Mouse (Mus musculus) liver, postnatal 0 days (tissue): ENCODE measurements around the gene Tmcc3. TPM values are rescaled to one million over a fixed set of nuclear protein-coding genes. Genes with fewer than 3 reads are reported as not detected.

Experiments used
- ATAC-seq: fragments of 200-750 bp; cut with Nextera tagmentation; 2 replicates; pipeline ENCODE4 v1.8.0; 2017; ENCODE audit warnings: mild to moderate bottlenecking, moderate library complexity
- DNase-seq: peaks from one replicate; pipeline ENCODE4 v3.0.0-alpha.2; 2016
- H3K27ac ChIP-seq: fragments of 300-500 bp; sonication (generic); 2 replicates; pipeline ENCODE4 v1.5.1; 2014; ENCODE audit warnings: antibody characterized with exemption, moderate library complexity, mild to moderate bottlenecking, low read depth
- H3K27me3 ChIP-seq: fragments of 300-500 bp; sonication (generic); 2 replicates; pipeline ENCODE4 v1.6.1; 2014; ENCODE audit warnings: low read length, control low read depth, mixed read lengths; ENCODE audit not compliant: insufficient read depth
- H3K36me3 ChIP-seq: fragments of 300-500 bp; sonication (generic); replicated peaks from 2 replicates; pipeline ENCODE4 v1.6.1; 2014; ENCODE audit warnings: mild to moderate bottlenecking, control low read depth, low read length, moderate library complexity, mixed read lengths; ENCODE audit not compliant: insufficient read depth
- H3K4me1 ChIP-seq: fragments of 300-500 bp; sonication (generic); 2 replicates; pipeline ENCODE4 v1.6.1; 2014; ENCODE audit warnings: antibody characterized with exemption, mild to moderate bottlenecking, control low read depth; ENCODE audit not compliant: insufficient read depth
- H3K4me2 ChIP-seq: fragments of 300-500 bp; sonication (generic); 2 replicates; pipeline ENCODE4 v1.6.1; 2014; ENCODE audit warnings: low read depth, mild to moderate bottlenecking, low read length, moderate library complexity, mixed read lengths
- H3K4me3 ChIP-seq: fragments of 300-500 bp; sonication (generic); 2 replicates; pipeline ENCODE4 v1.5.1; 2014; ENCODE audit warnings: low read depth, low read length
- H3K9ac ChIP-seq: fragments of 300-500 bp; sonication (generic); replicated peaks from 2 replicates; pipeline ENCODE4 v1.6.1; 2014; ENCODE audit warnings: mild to moderate bottlenecking, moderate library complexity
- H3K9me3 ChIP-seq: fragments of 300-500 bp; sonication (generic); 2 replicates; pipeline ENCODE4 v1.6.1; 2016; ENCODE audit warnings: mild to moderate bottlenecking, control low read depth, low read length, mixed read lengths
- CTCF ChIP-seq: sonication (generic); IDR thresholded peaks from 2 replicates; pipeline ENCODE4 v1.5.1; 2016; ENCODE audit warnings: antibody characterized with exemption, low read depth
- EP300 ChIP-seq: IDR thresholded peaks from 2 replicates; pipeline ENCODE4 v1.6.1; 2016; ENCODE audit warnings: antibody characterized with exemption, low read depth, mild to moderate bottlenecking
- WGBS: fragments of 180-500 bp; shearing (Covaris S2); extraction: QIAGEN DNeasy Blood & Tissue Kit; methylation state at CpG from one replicate; pipeline ENCODE4 v1.1.7; 2014; ENCODE audit not compliant: insufficient replicate concordance; 5-methylcytosine and 5-hydroxymethylcytosine counted together
- polyA plus RNA-seq: library from polyadenylated mRNA; unstranded; fragments of >200 nt; fragmentation: Nextera tagmentation; extraction: Ambion mirVana; gene quantifications from 2 replicates; pipeline ENCODE4 v1.2.1, GENCODE M21; 2015

Gene Tmcc3
- polyA plus RNA-seq, 1 experiment from 2014 or later, result 6.6 TPM

DNA sequence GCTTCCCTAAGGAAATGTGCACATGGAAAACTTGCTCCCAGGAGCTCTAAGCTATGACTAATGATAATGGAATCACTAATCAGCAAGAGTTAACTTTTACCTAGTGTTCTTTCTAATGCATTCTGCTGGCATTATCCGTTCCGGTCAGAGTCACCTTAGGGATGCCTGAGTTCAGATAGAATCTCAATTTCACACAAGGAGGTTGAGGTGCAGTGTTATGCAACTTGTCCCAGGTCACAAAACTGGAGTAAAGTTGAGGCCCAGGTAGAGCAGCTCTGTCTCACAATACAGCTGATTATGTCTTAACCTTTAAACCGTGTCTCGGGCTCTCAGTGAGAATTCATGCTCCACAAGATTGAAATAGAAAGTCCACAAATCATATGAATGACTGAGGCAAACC, 177.8 kb downstream of the Tmcc3 start:
- no peak overlapping the region for H3K9ac ChIP-seq
- no peak for TF ChIP-seq EP300
- WGBS, result 87% methylated on average over 4 of the region's 4 CpGs
- no peak overlapping the region for H3K4me3 ChIP-seq
- H3K4me2 ChIP-seq, result no peak overlapping the region
- ATAC-seq (no peak), DNase-seq (no peak)
- no peaks in the 10 kb centered on the region for H3K27me3 ChIP-seq
- no peaks in the 10 kb centered on the region for H3K4me1 ChIP-seq
- no peaks in the 10 kb centered on the region for H3K9me3 ChIP-seq
- no peaks in the 10 kb centered on the region for H3K36me3 ChIP-seq
- no peak overlapping the region for H3K27ac ChIP-seq

DNA sequence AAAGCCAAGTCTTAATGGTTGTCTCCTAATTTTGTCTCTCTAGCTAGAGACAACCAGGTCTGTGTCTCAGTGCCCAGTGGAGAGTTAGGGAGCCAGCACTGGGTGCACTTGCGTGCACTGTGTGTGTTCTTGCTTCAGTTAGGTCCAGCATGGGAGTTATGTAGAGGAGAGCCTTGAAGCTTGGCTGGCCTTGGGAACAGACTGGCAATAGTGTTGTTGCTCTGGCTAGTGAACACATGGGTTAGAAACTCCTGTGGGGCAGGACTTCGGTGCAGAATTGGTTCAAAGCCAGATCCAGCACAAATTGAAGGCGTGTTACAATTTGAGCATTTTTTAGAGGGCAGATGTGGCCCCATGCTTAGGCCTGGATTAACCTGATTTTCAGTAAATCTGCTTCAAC, 179.3 kb downstream of the Tmcc3 start:
- ATAC-seq (no peak), DNase-seq (no peak)
- 89% methylated on average over 3 of the region's 3 CpGs for WGBS
- Histone ChIP-seq H3K4me3 (no peak overlapping the region), H3K27me3 (no peaks in the 10 kb centered on the region), H3K9me3 (no peaks in the 10 kb centered on the region), H3K27ac (no peak overlapping the region), H3K36me3 (no peaks in the 10 kb centered on the region), H3K9ac (no peak overlapping the region), H3K4me2 (no peak overlapping the region), H3K4me1 (no peaks in the 10 kb centered on the region)
- TF ChIP-seq CTCF (no peak), EP300 (no peak)

DNA sequence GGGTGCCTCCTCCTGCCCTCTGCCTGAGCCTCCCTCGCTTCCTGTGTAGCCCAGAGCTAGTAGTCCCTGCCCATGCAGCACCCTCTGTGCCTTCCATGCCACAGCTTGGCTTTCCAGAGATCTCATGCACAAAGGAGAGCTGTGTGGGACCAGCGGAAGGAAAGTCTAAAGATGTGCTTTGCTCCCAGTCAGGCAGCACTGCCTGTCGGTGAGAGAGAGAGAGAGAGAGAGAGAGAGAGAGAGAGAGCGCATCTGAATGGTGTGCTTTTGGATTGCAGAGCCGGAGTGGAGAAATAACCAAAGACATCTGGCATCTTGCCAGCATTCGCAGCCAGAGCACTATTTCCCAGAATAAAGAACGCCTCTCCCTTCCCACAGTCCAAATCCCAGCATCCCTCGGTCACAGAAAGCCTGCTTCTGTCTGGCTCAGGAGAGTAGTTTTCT, 182.7 kb downstream of the Tmcc3 start:
- TF ChIP-seq EP300 (no peak), CTCF (no peak)

DNA sequence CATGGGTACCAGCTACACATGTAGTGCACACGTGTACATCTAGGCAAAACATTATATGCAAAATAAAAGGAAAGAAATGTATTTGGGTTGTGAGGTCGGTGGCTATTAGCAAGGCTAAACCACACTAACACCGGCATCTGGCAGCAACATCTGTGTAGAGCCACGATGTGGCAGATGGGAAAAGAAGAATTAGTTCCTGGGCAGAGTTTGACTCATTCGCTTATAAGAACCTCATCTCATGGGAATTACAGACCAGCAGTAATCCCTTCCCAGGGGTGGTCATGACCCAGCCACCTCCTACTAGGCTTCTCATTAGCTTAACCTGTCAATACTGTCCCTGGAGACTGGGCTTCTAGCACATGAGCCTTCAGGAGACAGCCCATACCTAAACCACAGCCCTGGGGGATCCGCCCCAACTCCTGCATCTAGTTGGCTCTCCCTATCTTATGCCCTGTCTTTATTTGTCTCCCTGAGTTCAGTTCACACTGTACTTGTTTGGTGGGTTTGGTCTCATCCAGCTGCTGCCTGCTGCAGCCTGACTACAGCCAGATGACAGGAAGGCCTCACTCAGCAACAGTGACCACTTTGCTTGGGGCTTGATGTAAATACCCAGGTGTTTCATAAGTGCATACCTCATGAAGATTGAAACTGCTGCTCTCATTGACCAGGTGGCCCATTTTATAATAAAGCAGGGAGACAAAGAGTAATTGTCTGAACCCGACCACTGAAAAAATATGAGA, 183.9 kb downstream of the Tmcc3 start:
- TF ChIP-seq EP300, result no peak
- no peak for TF ChIP-seq CTCF
- no peaks in the 10 kb centered on the region for H3K36me3 ChIP-seq
- no peak overlapping the region for H3K4me2 ChIP-seq
- ATAC-seq (no peak), DNase-seq (no peak)
- WGBS, result 74% methylated on average over 7 of the region's 7 CpGs
- no peaks in the 10 kb centered on the region for H3K4me1 ChIP-seq
- H3K4me3 ChIP-seq, result no peak overlapping the region
- no peak overlapping the region for H3K9ac ChIP-seq
- H3K27ac ChIP-seq, result no peak overlapping the region
- no peaks in the 10 kb centered on the region for H3K27me3 ChIP-seq
- H3K9me3 ChIP-seq, result no peaks in the 10 kb centered on the region

More for the DNA sequence above, 182.7 kb downstream of the Tmcc3 start:
- Histone ChIP-seq H3K27me3 (no peaks in the 10 kb centered on the region), H3K36me3 (no peaks in the 10 kb centered on the region), H3K4me1 (no peaks in the 10 kb centered on the region), H3K27ac (no peak overlapping the region), H3K9me3 (no peaks in the 10 kb centered on the region), H3K9ac (no peak overlapping the region), H3K4me2 (no peak overlapping the region), H3K4me3 (no peak overlapping the region)
- 54% methylated on average over 8 of the region's 8 CpGs for WGBS
- ATAC-seq (no peak), DNase-seq (peak; percentile 32)

DNA sequence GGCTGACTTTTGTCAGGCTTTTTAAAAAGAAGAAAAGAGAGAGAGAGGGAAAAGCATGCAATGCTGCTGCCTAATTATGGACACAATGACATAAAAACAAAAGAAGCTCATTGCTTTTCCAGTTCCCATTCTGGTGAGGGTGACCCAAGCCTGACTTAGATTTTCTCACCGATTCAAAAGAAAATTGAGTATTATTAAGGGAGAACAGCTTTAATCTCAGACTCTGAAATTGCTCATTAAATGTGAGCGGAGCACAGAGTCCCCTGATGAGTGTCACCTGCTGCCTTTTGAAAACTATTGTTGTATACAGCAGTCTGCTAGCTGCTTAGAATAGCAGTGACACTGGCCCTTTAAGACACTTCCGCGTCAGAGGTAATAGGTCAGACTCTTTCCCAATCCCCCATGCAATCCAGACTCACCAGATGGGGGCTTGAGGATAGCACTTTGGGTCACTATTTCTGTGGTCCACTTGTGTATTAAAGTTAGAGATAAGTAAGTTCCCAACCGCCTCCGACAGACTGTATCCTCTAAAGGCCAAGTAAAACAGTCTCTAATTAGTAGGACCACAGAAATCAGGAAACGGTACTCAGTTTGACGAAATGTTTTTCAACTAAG, 185.2 kb downstream of the Tmcc3 start:
- H3K4me1 ChIP-seq, result no peaks in the 10 kb centered on the region
- no peaks in the 10 kb centered on the region for H3K9me3 ChIP-seq
- H3K27me3 ChIP-seq, result no peaks in the 10 kb centered on the region
- DNase-seq, result no peak
- TF ChIP-seq EP300 (no peak), CTCF (no peak)
- WGBS, result 72% methylated on average over 8 of the region's 8 CpGs
- no peak overlapping the region for H3K4me2 ChIP-seq
- no peaks in the 10 kb centered on the region for H3K36me3 ChIP-seq
- no peak overlapping the region for H3K9ac ChIP-seq
- no peak overlapping the region for H3K27ac ChIP-seq
- H3K4me3 ChIP-seq, result no peak overlapping the region
- ATAC-seq, result no peak

DNA sequence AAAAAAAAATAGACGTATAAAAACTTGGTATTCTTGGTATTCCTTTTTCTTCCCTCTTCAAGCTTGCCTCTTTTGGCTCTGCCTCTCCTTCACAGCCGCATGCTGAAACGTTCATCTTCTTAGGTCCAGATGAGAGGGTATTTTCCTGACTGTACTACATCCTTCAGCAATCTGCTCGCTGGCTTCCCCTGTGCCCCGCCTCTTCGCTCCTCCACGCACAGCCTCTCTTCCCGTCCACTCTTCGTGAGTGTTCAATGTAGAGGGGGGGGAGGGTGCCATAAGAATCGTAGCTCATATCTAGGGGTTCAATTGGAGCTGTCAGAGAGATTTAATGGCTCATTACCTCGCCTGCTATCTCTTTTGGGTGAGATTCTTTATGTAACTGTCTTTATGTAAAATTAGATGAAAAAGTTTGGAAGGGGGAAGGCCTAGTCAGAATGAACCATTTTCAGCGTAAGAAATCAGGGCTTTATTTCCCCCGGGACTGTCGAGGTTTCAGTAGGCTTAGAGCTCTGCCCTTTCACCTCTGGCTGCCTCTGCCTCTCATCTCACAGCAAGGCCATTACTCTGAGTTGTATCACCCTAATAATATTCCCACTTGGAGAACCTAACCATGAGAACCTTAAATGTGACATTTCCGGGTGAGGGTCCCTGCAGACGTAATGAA, 188.6 kb downstream of the Tmcc3 start:
- no peak for DNase-seq
- TF ChIP-seq CTCF (no peak), EP300 (no peak)
- no peaks in the 10 kb centered on the region for H3K4me1 ChIP-seq
- 64% methylated on average over 16 of the region's 16 CpGs for WGBS
- H3K27me3 ChIP-seq, result no peaks in the 10 kb centered on the region
- H3K9ac ChIP-seq, result no peak overlapping the region
- no peak for ATAC-seq
- no peaks in the 10 kb centered on the region for H3K9me3 ChIP-seq
- no peaks in the 10 kb centered on the region for H3K36me3 ChIP-seq
- no peak overlapping the region for H3K4me2 ChIP-seq
- no peak overlapping the region for H3K4me3 ChIP-seq
- H3K27ac ChIP-seq, result no peak overlapping the region
